ENCODE assay signal across 8 mouse cellular contexts in genomic region chr8:70139026-70139857, GRCm38 (mm10). TPM values are rescaled to one million over a fixed set of nuclear protein-coding genes. Genes with fewer than 3 reads are reported as not detected.
DNase-seq lines count a peak whose midpoint lies in the region; ATAC-seq and TF ChIP-seq lines count a peak whose summit lies in the region.

Rfxank (minus strand) TSS chr8:70139154.
Borcs8 (plus strand) TSS chr8:70139499.
Mef2b (plus strand) TSS chr8:70139711.

- peak within 1 kb of the TSS; percentile 67 for H3K4me3 ChIP-seq in cortical plate, adult 2 months (ENCODE audit: insufficient read depth, low read length)
- H3K4me3 ChIP-seq in megakaryocyte, embryonic 14.5 days (replicated peaks), result peak within 1 kb of the TSS; percentile 96

- H3K4me1 ChIP-seq in cortical plate, adult 2 months (ENCODE audit: control insufficient read depth, insufficient read depth, low read length), result peaks cover 11% of the 10 kb centered on the region
- peaks cover 49% of the 10 kb centered on the region for H3K4me1 ChIP-seq in megakaryocyte, embryonic 14.5 days

- 0 out of 2 replicates have a peak within 1 kb of the TSS, but pooled peaks have one; percentile 19 for H3K27ac ChIP-seq in cortical plate, adult 2 months (ENCODE audit: insufficient read depth, low read length)

- no peaks in the 10 kb centered on the region for H3K9me3 ChIP-seq in megakaryocyte, embryonic 14.5 days

- ATAC-seq in activated CD4-positive, CD25-positive, alpha-beta regulatory T cell, adult 4 months, result peak; percentile 90

- TF ChIP-seq POLR2A in cortical plate, adult 2 months (IDR thresholded peaks at IDR 0.05; ENCODE audit: extremely low read depth, insufficient read depth, low read length), result peak; percentile 62; the same call in 1 of the 2 replicates

- no peak for TF ChIP-seq CTCF in cortical plate, adult 2 months (IDR thresholded peaks at IDR 0.05; ENCODE audit: extremely low read depth, insufficient read depth, low read length)

- peaks cover 61% of the 10 kb centered on the region for H3K36me3 ChIP-seq in megakaryocyte, embryonic 14.5 days (replicated peaks; ENCODE audit: low read length)

- H3K27me3 ChIP-seq in megakaryocyte, embryonic 14.5 days (replicated peaks), result no peaks in the 10 kb centered on the region

- DNase-seq in gastrocnemius, adult 8-10 months (ENCODE audit: low spot score in 2 of 2), result peak; percentile 99
- DNase-seq in hindlimb bud, embryonic 11.5 days (ENCODE audit: extremely low spot score, low read depth, low spot score), result peak; percentile 99
- DNase-seq in left cerebral cortex, adult 8-10 months (ENCODE audit: low spot score in 2 of 2), result peak; percentile 89 to 99
- DNase-seq in right cerebral cortex, postnatal 10 days (ENCODE audit: low spot score in 2 of 2), result peak; percentile 99
- DNase-seq in urinary bladder, postnatal 25 days (ENCODE audit: low spot score), result peak; percentile 95

RNA-seq across cellular contexts. Expression of gene Rfxank, which starts in this region (rescaled TPM):
- polyA plus RNA-seq in activated CD4-positive, CD25-positive, alpha-beta regulatory T cell, adult 4 months (2017; shearing (Covaris generic)), result 10 to 100 TPM; 36.2 to 58.5 TPM
- 18.0 and 18.5 TPM in 2 replicates for polyA plus RNA-seq in cortical plate, adult 2 months (2012; rRNA removed)
- 10 to 100 TPM in 1 of 4 experiments, 1 to 10 TPM in 3; 8.5 to 10.6 (median 9.1) TPM for total RNA-seq in gastrocnemius, adult 8-10 months (2022)
- total RNA-seq in left cerebral cortex, adult 8-10 months (2022), result 10 to 100 TPM; 15.1 to 19.6 (median 16.4) TPM
- polyA plus RNA-seq in megakaryocyte, embryonic 14.5 days (2012; ENCODE audit: insufficient read depth, low replicate concordance), result 8.9 and 18.5 TPM in 2 replicates

RNA-seq across cellular contexts. Expression of gene Borcs8, which starts in this region (rescaled TPM):
- polyA plus RNA-seq in activated CD4-positive, CD25-positive, alpha-beta regulatory T cell, adult 4 months (2017; shearing (Covaris generic)), result 100 to 1,000 TPM in 1 of 2 experiments, 10 to 100 TPM in 1; 98.5 to 112 TPM
- 107 and 108 TPM in 2 replicates for polyA plus RNA-seq in cortical plate, adult 2 months (2012; rRNA removed)
- total RNA-seq in gastrocnemius, adult 8-10 months (2022), result 10 to 100 TPM in 3 of 4 experiments, 1 to 10 TPM in 1; 9.8 to 14.9 (median 14.1) TPM
- 10 to 100 TPM; 36.6 to 48.0 (median 42.9) TPM for total RNA-seq in left cerebral cortex, adult 8-10 months (2022)
- 20.7 and 53.5 TPM in 2 replicates for polyA plus RNA-seq in megakaryocyte, embryonic 14.5 days (2012; ENCODE audit: insufficient read depth, low replicate concordance)

RNA-seq across cellular contexts. Expression of gene Mef2b, which starts in this region (rescaled TPM):
- polyA plus RNA-seq in activated CD4-positive, CD25-positive, alpha-beta regulatory T cell, adult 4 months (2017; shearing (Covaris generic)), result not detected
- polyA plus RNA-seq in cortical plate, adult 2 months (2012; rRNA removed), result 0.17 and 0.19 TPM in 2 replicates
- under 1 TPM in 3 of 4 experiments, not detected in 1; 0.32 to 0.36 (median 0.34) TPM for total RNA-seq in gastrocnemius, adult 8-10 months (2022)
- total RNA-seq in left cerebral cortex, adult 8-10 months (2022), result under 1 TPM in 2 of 4 experiments, not detected in 2; 0.27 to 0.58 TPM
- 1.3 and 1.9 TPM in 2 replicates for polyA plus RNA-seq in megakaryocyte, embryonic 14.5 days (2012; ENCODE audit: insufficient read depth, low replicate concordance)

Comparison
In these comparisons a context has a peak if more than half of its experiments do, and no peak if none do; other contexts are left out.
1. Peak in every context shown above with its lines: DNase-seq, ATAC-seq, H3K4me3 ChIP-seq and H3K27ac ChIP-seq.